Mouse (Mus musculus): ENCODE data around the gene Abcc5.

DNA sequence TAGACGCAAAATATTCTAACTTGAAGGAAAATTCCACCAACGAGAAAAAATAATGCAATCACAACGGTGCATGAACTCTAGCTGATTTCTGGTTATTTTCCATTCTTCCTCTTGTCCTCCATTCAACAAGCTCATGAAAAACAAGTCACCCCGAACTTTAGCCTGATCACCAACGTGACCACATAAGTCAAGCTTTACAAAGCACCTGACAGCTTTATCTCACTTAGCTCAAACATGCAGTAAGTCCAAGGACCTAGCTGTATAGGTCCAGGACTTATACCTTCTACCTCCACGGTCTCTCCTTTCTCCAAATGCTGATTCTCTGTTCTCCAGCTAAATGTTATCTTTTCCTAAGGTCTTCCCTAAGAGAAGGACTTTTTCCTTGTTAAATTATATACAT is 10.4 kb downstream of the Abcc5 start:
- TF ChIP-seq POLR2A (IDR thresholded peaks at IDR 0.05; ENCODE audit: low read depth, low read length) = no peak
- TF ChIP-seq CTCF (conservative IDR thresholded peaks at IDR 0.05; ENCODE audit: insufficient read depth, insufficient read length, low read depth, low read length) = no peak
